Mouse (Mus musculus): ENCODE data around the gene Upk1b.

DNA sequence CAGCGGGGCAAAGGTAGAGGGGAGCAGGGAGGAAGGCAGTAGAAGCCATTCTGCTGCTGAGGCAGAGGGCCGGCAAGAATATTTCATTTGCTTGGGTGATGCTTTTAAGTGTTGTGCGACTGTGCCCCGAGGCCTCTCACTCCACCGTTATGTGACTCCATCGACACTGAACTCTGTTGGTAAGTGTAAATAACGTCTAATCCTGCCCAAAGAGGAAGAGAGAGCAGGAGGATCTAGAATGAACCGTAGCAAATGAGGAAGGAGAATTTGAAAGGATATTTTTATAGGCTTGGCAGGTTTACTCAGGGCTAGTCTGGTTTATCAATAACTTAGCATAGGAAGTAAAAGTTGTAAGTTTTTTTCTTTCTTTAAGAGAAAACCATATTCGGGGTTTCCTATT is 30.6 kb downstream of the Upk1b start:
- TF ChIP-seq CTCF (IDR thresholded peaks at IDR 0.05; ENCODE audit: low read depth, low read length) (no peak), POLR2A (IDR thresholded peaks at IDR 0.05; ENCODE audit: borderline replicate concordance, low read depth, low read length) (no peak)
